Mouse (Mus musculus) heart, adult 2 months (tissue): ENCODE measurements around the gene Slc22a14.

ENCODE experiments used
- EP300 ChIP-seq: fragments of 200-500 bp; IDR thresholded peaks from 2 replicates; pipeline ENCODE4 v1.6.1; 2011; ENCODE audit warnings: low read depth, low read length, control low read depth; ENCODE audit not compliant: insufficient read depth
- POLR2A ChIP-seq: fragments of 200-500 bp; IDR thresholded peaks from 2 replicates; pipeline ENCODE4 v1.6.1; 2011; ENCODE audit warnings: mild to moderate bottlenecking, low read depth, low read length, control low read depth; ENCODE audit not compliant: insufficient read depth

GRCm38 (mm10) chr9:119214601-119215000 lies 150.8 kb downstream of the Slc22a14 start:
- TF ChIP-seq EP300 (no peak), POLR2A (no peak)
